Mouse (Mus musculus): ENCODE measurements around the gene Ndufb2. TPM values are rescaled to one million over a fixed set of nuclear protein-coding genes. Genes with fewer than 3 reads are reported as not detected.

The Ndufb2 gene
- polyA plus RNA-seq, 1 experiment from 2014 or later: 242 TPM

DNA sequence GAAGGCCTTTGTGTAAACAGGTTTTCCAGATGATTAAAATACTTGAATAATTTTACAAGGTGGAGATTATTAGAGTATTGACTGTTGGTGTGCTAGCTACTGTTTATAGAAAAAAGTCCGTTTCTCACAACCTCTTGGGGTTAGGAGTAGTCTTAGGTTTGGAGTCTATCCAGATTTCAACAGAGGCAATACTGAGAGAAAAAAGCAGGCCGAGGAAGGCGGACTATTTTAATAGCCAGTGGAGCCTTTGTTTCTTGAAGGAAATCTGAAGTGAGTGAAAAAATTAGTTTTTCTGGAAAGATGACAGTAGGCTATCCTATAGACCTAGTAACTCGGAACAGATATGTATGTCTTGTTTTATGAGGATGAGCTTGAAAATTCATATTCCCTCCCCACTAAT is 893 bp upstream of the Ndufb2 start:
- Histone ChIP-seq H3K27ac (no peak overlapping the region), H3K4me3 (replicated peaks) (no peak overlapping the region; the same call in 1 of the 2 replicates), H3K9me3 (no peaks in the 10 kb centered on the region), H3K9ac (no peak overlapping the region), H3K36me3 (replicated peaks) (peaks cover 21% of the 10 kb centered on the region; the same call in 1 of the 2 replicates), H3K27me3 (no peaks in the 10 kb centered on the region), H3K4me2 (no peak overlapping the region), H3K4me1 (peaks cover 17% of the 10 kb centered on the region)
- ATAC-seq (ENCODE audit: low FRiP score): no peak
- WGBS: 90% methylated on average over 4 of the region's 4 CpGs

- no peak overlapping the region for H3K9ac ChIP-seq
- no peak overlapping the region for H3K4me2 ChIP-seq
- ATAC-seq (ENCODE audit: low FRiP score): no peak
- no peak overlapping the region for H3K27ac ChIP-seq
- H3K4me1 ChIP-seq: no peaks in the 10 kb centered on the region
- peaks cover 38% of the 10 kb centered on the region for H3K36me3 ChIP-seq (replicated peaks)
- H3K27me3 ChIP-seq: no peaks in the 10 kb centered on the region
- WGBS: 94% methylated on average over 3 of the region's 3 CpGs
- no peaks in the 10 kb centered on the region for H3K9me3 ChIP-seq
- no peak overlapping the region for H3K4me3 ChIP-seq (replicated peaks)
Observed at GRCm38 (mm10) chr6:39600851-39601250, 8.5 kb downstream of the Ndufb2 start.

DNA sequence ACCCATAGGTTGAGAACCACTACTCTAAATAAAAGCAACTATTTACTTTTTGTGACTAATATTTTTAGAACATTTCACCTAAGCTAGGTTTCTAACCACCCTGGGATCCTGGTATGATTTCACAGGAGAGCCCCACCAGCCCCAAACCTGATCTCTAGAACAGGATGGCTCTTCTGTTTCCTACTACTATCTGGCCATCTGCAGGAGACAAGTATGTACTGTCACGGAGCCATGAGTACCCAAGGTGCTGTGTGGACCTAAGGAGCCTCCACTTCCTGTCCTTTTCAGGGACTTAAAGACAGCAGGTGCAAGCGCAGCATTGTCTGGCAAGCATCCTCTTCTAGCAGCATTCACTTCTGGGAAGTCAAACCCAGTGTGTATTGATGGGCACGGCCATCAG is 9.5 kb downstream of the Ndufb2 start:
- Histone ChIP-seq H3K27me3 (no peaks in the 10 kb centered on the region), H3K9me3 (no peaks in the 10 kb centered on the region), H3K9ac (no peak overlapping the region), H3K4me3 (replicated peaks) (no peak overlapping the region), H3K4me2 (no peak overlapping the region), H3K27ac (no peak overlapping the region), H3K4me1 (no peaks in the 10 kb centered on the region), H3K36me3 (replicated peaks) (peaks cover 38% of the 10 kb centered on the region)
- 88% methylated on average over 3 of the region's 3 CpGs for WGBS
- ATAC-seq (ENCODE audit: low FRiP score): no peak

GRCm38 (mm10) chr6:39604565-39604964 is 12.2 kb downstream of the Ndufb2 start:
- H3K4me2 ChIP-seq: no peak overlapping the region
- H3K27ac ChIP-seq: no peak overlapping the region
- no peaks in the 10 kb centered on the region for H3K27me3 ChIP-seq
- no peaks in the 10 kb centered on the region for H3K4me1 ChIP-seq
- no peaks in the 10 kb centered on the region for H3K9me3 ChIP-seq
- WGBS: 89% methylated on average over 5 of the region's 5 CpGs
- H3K9ac ChIP-seq: no peak overlapping the region
- no peak for ATAC-seq (ENCODE audit: low FRiP score)
- H3K36me3 ChIP-seq (replicated peaks): peaks cover 23% of the 10 kb centered on the region
- H3K4me3 ChIP-seq (replicated peaks): no peak overlapping the region

- Histone ChIP-seq H3K4me1 (no peaks in the 10 kb centered on the region), H3K9me3 (no peaks in the 10 kb centered on the region), H3K4me3 (replicated peaks) (no peak overlapping the region), H3K9ac (no peak overlapping the region), H3K4me2 (no peak overlapping the region), H3K36me3 (replicated peaks) (peaks cover 14% of the 10 kb centered on the region), H3K27me3 (no peaks in the 10 kb centered on the region), H3K27ac (no peak overlapping the region)
- WGBS: 94% methylated on average over 6 of the region's 6 CpGs
- no peak for ATAC-seq (ENCODE audit: low FRiP score)
Observed at GRCm38 (mm10) chr6:39606056-39606455, 13.7 kb downstream of the Ndufb2 start.

- H3K4me1 ChIP-seq: no peaks in the 10 kb centered on the region
- no peak overlapping the region for H3K4me2 ChIP-seq
- ATAC-seq (ENCODE audit: low FRiP score): no peak
- no peak overlapping the region for H3K27ac ChIP-seq
- H3K36me3 ChIP-seq (replicated peaks): peaks cover 13% of the 10 kb centered on the region
- no peak overlapping the region for H3K4me3 ChIP-seq (replicated peaks)
- 86% methylated on average over 3 of the region's 3 CpGs for WGBS
- no peaks in the 10 kb centered on the region for H3K27me3 ChIP-seq
- no peak overlapping the region for H3K9ac ChIP-seq
- no peaks in the 10 kb centered on the region for H3K9me3 ChIP-seq
Observed at GRCm38 (mm10) chr6:39606862-39607261, 14.5 kb downstream of the Ndufb2 start.

GRCm38 (mm10) chr6:39607365-39607764 is 15.0 kb downstream of the Ndufb2 start:
- Histone ChIP-seq H3K27me3 (no peaks in the 10 kb centered on the region), H3K4me1 (no peaks in the 10 kb centered on the region), H3K4me2 (no peak overlapping the region), H3K9ac (no peak overlapping the region), H3K27ac (no peak overlapping the region), H3K4me3 (replicated peaks) (no peak overlapping the region), H3K9me3 (no peaks in the 10 kb centered on the region), H3K36me3 (replicated peaks) (peaks cover 11% of the 10 kb centered on the region; the same call in 1 of the 2 replicates)
- ATAC-seq (ENCODE audit: low FRiP score): no peak
- 75% methylated on average over 5 of the region's 5 CpGs for WGBS

DNA sequence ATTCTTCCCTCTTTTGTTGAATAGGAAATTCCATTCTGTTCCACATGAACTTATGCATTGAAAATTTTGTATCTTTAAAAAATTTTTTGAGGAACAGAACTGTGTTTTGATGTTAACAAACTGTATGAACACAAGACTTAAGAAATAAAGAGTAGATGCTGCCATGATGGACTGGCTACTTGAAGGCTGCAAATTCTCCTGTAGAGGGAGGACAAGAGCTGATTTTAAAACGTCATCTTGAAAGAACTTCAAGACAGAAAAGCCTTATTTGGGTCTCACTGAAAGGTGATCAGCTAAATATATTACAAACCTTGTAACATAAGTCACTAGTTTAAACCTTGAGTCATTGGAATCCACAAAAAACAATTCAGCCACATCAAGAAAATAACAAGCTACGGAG is 17.8 kb downstream of the Ndufb2 start:
- H3K4me1 ChIP-seq: no peaks in the 10 kb centered on the region
- no peak overlapping the region for H3K4me3 ChIP-seq (replicated peaks)
- WGBS: 76% methylated on average over 2 of the region's 2 CpGs
- H3K27me3 ChIP-seq: no peaks in the 10 kb centered on the region
- peaks cover 19% of the 10 kb centered on the region for H3K36me3 ChIP-seq (replicated peaks)
- no peak overlapping the region for H3K9ac ChIP-seq
- H3K4me2 ChIP-seq: no peak overlapping the region
- no peak overlapping the region for H3K27ac ChIP-seq
- no peak for ATAC-seq (ENCODE audit: low FRiP score)
- no peaks in the 10 kb centered on the region for H3K9me3 ChIP-seq

GRCm38 (mm10) chr6:39611296-39611695 is 18.9 kb downstream of the Ndufb2 start:
- no peaks in the 10 kb centered on the region for H3K9me3 ChIP-seq
- no peak overlapping the region for H3K9ac ChIP-seq
- peaks cover 28% of the 10 kb centered on the region for H3K36me3 ChIP-seq (replicated peaks)
- no peak overlapping the region for H3K4me2 ChIP-seq
- no peak for ATAC-seq (ENCODE audit: low FRiP score)
- WGBS: 97% methylated on average over 2 of the region's 2 CpGs
- no peak overlapping the region for H3K27ac ChIP-seq
- no peak overlapping the region for H3K4me3 ChIP-seq (replicated peaks)
- H3K4me1 ChIP-seq: no peaks in the 10 kb centered on the region
- H3K27me3 ChIP-seq: no peaks in the 10 kb centered on the region

Other genes with a start within 250 kb of the Ndufb2 start
- gene Slc37a3, start 214.9 kb upstream of the Ndufb2 start, polyA plus RNA-seq (2016; fragmentation: Nextera tagmentation; extraction: Ambion mirVana): 49.0 and 52.1 TPM in 2 replicates
- 0.13 and 0.36 TPM in 2 replicates for gene Rab19, start 211.4 kb upstream of the Ndufb2 start, polyA plus RNA-seq (2016; fragmentation: Nextera tagmentation; extraction: Ambion mirVana)
- gene Mkrn1, start 172.1 kb upstream of the Ndufb2 start, polyA plus RNA-seq (2016; fragmentation: Nextera tagmentation; extraction: Ambion mirVana): 143 and 156 TPM in 2 replicates
- gene Dennd2a, start 34.7 kb upstream of the Ndufb2 start, polyA plus RNA-seq (2016; fragmentation: Nextera tagmentation; extraction: Ambion mirVana): 37.6 and 39.3 TPM in 2 replicates
- 36.6 and 37.0 TPM in 2 replicates for gene Adck2, start 18.7 kb upstream of the Ndufb2 start, polyA plus RNA-seq (2016; fragmentation: Nextera tagmentation; extraction: Ambion mirVana)
- 0.87 and 1.7 TPM in 2 replicates for gene Gm42420, start 6.8 kb upstream of the Ndufb2 start, polyA plus RNA-seq (2016; fragmentation: Nextera tagmentation; extraction: Ambion mirVana)
- 24.9 and 27.1 TPM in 2 replicates for gene Braf, start 132.9 kb downstream of the Ndufb2 start, polyA plus RNA-seq (2016; fragmentation: Nextera tagmentation; extraction: Ambion mirVana)
- gene Mrps33, start 218.4 kb downstream of the Ndufb2 start, polyA plus RNA-seq (2016; fragmentation: Nextera tagmentation; extraction: Ambion mirVana): 258 and 263 TPM in 2 replicates